31 mouse cellular contexts compared by ENCODE assay signal in the genomic region with DNA sequence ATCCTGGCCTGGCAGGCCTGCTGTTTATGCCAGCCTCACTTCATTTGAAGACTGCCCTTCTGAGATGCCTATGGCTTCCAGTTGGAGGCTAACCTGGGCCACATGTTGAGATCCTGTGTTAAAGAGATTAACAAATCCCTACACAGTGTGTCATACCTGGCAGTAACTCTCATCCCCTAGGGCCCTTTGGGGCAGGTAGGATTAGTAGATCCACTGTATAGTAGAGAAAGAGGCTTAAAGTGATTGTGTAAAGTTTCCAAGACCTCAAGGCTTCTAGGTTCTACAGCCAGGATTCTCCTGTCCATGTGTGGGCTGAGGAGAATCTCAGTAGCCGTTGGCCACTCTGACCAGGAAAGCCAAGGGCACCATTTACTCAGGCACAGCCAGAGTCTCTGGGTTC.
"Had no signal": no experiment of that assay in that cellular context is flagged by ENCODE, and none has a peak within 500 bp of the region (broad histone marks: within the 10 kb centered on the region; RNA-seq: fewer than 3 reads in every experiment).

No protein-coding gene starts in this region.

- H3K4me1 ChIP-seq: embryonic facial prominence, embryonic 12.5 days; forebrain, embryonic 12.5 days; forebrain, embryonic 13.5 days had no signal

- H3K4me2 ChIP-seq: embryonic facial prominence, embryonic 12.5 days; embryonic facial prominence, embryonic 13.5 days; embryonic facial prominence, embryonic 15.5 days; forebrain, embryonic 12.5 days; forebrain, embryonic 13.5 days; heart, embryonic 11.5 days; heart, embryonic 12.5 days had no signal

- H3K36me3 ChIP-seq: embryonic facial prominence, embryonic 10.5 days; embryonic facial prominence, embryonic 12.5 days; embryonic facial prominence, embryonic 13.5 days; embryonic facial prominence, embryonic 15.5 days; forebrain, embryonic 10.5 days; forebrain, embryonic 12.5 days; heart, embryonic 10.5 days; heart, embryonic 12.5 days had no signal

- ATAC-seq: forebrain, embryonic 13.5 days; forebrain, embryonic 14.5 days; forebrain, embryonic 16.5 days; forebrain, postnatal 0 days had no signal

- H3K27ac ChIP-seq: embryonic facial prominence, embryonic 10.5 days; embryonic facial prominence, embryonic 12.5 days; embryonic facial prominence, embryonic 13.5 days; embryonic facial prominence, embryonic 15.5 days; forebrain, embryonic 10.5 days; forebrain, embryonic 12.5 days; forebrain, embryonic 13.5 days; gastrocnemius, adult 2 months; heart, adult 2 months; heart, embryonic 10.5 days had no signal

- H3K9me3 ChIP-seq: embryonic facial prominence, embryonic 10.5 days; embryonic facial prominence, embryonic 12.5 days; embryonic facial prominence, embryonic 13.5 days; embryonic facial prominence, embryonic 15.5 days; forebrain, embryonic 10.5 days; forebrain, embryonic 12.5 days; forebrain, embryonic 13.5 days; heart, embryonic 10.5 days; heart, embryonic 12.5 days had no signal

- H3K27me3 ChIP-seq: embryonic facial prominence, embryonic 12.5 days; embryonic facial prominence, embryonic 13.5 days; embryonic facial prominence, embryonic 15.5 days; forebrain, embryonic 12.5 days; forebrain, embryonic 13.5 days had no signal

- DNase-seq: cerebellum, adult 2 months; cerebellum, adult 8-10 months; cerebellum, adult 9-10 months; cerebellum, adult 9-11 months; cerebellum, postnatal 10 days; cerebellum, postnatal 14 days; cerebellum, postnatal 25 days; cerebellum, postnatal 36 days; embryo, embryonic 11 days; forebrain, postnatal 0 days; gastrocnemius, adult 2 months; gastrocnemius, postnatal 10 days; gastrocnemius, postnatal 14 days; gastrocnemius, postnatal 25 days; gastrocnemius, postnatal 36 days; heart, adult 11 months; heart, adult 18-20 months; heart, adult 2 months had no signal

- H3K4me3 ChIP-seq: embryonic facial prominence, embryonic 10.5 days; embryonic facial prominence, embryonic 12.5 days; embryonic facial prominence, embryonic 13.5 days; embryonic facial prominence, embryonic 15.5 days; erythroblast, embryonic 14.5 days; forebrain, embryonic 10.5 days; forebrain, embryonic 12.5 days; forebrain, embryonic 13.5 days; gastrocnemius, adult 2 months; heart, adult 2 months; heart, embryonic 10.5 days; heart, embryonic 12.5 days had no signal

- H3K9ac ChIP-seq: embryonic facial prominence, embryonic 12.5 days; embryonic facial prominence, embryonic 13.5 days; embryonic facial prominence, embryonic 15.5 days; forebrain, embryonic 12.5 days; forebrain, embryonic 13.5 days; forebrain, postnatal 0 days; heart, embryonic 12.5 days had no signal
